Mouse (Mus musculus) hematopoietic stem cell, adult 5-6 weeks (primary cell): ENCODE results near the gene C2cd3. TPM values are rescaled to one million over a fixed set of nuclear protein-coding genes. Genes with fewer than 3 reads are reported as not detected.
A peak's percentile ranks its signal among the peaks of the same experiment; 100 is the strongest.

Experiments used
- ATAC-seq, 2 experiments: fragments of 125-278 bp in 1 of 2; replicated peaks in 1 of 2; 2 replicates each; pipeline ENCODE4 v1.8.0; 2016 to 2017; ENCODE audit warnings: inconsistent platforms in 2 of 2, mild to moderate bottlenecking in 2 of 2, moderate number of reproducible peaks in 2 of 2, low read depth in 1 of 2, moderate TSS enrichment in 1 of 2; ENCODE audit not compliant: low FRiP score in 2 of 2, poor library complexity in 2 of 2, severe bottlenecking in 2 of 2, insufficient read depth in 1 of 2, low TSS enrichment in 1 of 2
- total RNA-seq: library from RNA; stranded (forward); fragments of 172-1452, 232-1000 nt; gene quantifications from 2 replicates; pipeline ENCODE4 v1.2.3, GENCODE M21; 2017

C2cd3 gene
- total RNA-seq, 1 experiment from 2014 or later, result 36.7 TPM

GRCm38 (mm10) chr7:100484493-100484892, 112.5 kb downstream of the C2cd3 start:
- no peak; a peak in 1 of 4 replicates for ATAC-seq

GRCm38 (mm10) chr7:100487301-100487700, 115.3 kb downstream of the C2cd3 start:
- no peak for ATAC-seq

GRCm38 (mm10) chr7:100488474-100489048, 116.5 kb downstream of the C2cd3 start:
- no peak for ATAC-seq

- ATAC-seq, result peak in 1 of 2 experiments; percentile 3; a peak in 2 of 4 replicates
These were observed 120.5 kb downstream of the C2cd3 start for GRCm38 (mm10) chr7:100492391-100493116.

GRCm38 (mm10) chr7:100493117-100493483, 121.1 kb downstream of the C2cd3 start, which contains the start of gene Ucp2:
TSS of gene Ucp2 (plus strand) at chr7:100493337.
- ATAC-seq, result peak; percentile 76

- peak in 1 of 2 experiments; percentile 3; a peak in 1 of 4 replicates for ATAC-seq
These were observed 121.7 kb downstream of the C2cd3 start for GRCm38 (mm10) chr7:100493484-100494414.

- no peak for ATAC-seq
These were observed 122.4 kb downstream of the C2cd3 start for GRCm38 (mm10) chr7:100494415-100494831.

- no peak for ATAC-seq
These were observed 123.0 kb downstream of the C2cd3 start for GRCm38 (mm10) chr7:100495042-100495441.

GRCm38 (mm10) chr7:100495581-100496251, 123.7 kb downstream of the C2cd3 start:
- ATAC-seq, result peak; percentile 69 to 80

GRCm38 (mm10) chr7:100496371-100496770, 124.3 kb downstream of the C2cd3 start:
- no peak for ATAC-seq

GRCm38 (mm10) chr7:100496791-100497190, 124.8 kb downstream of the C2cd3 start:
- no peak for ATAC-seq

- ATAC-seq, result no peak
These were observed 125.4 kb downstream of the C2cd3 start for GRCm38 (mm10) chr7:100497402-100497801.

GRCm38 (mm10) chr7:100497982-100498381, 125.9 kb downstream of the C2cd3 start:
- ATAC-seq, result no peak

- ATAC-seq, result no peak
These were observed 127.4 kb downstream of the C2cd3 start for GRCm38 (mm10) chr7:100499465-100499864.

GRCm38 (mm10) chr7:100500276-100500977, 128.4 kb downstream of the C2cd3 start:
- no peak for ATAC-seq

GRCm38 (mm10) chr7:100501027-100501843, 129.2 kb downstream of the C2cd3 start:
- ATAC-seq, result no peak
